Mouse (Mus musculus): Measurements from ENCODE around the gene Rab3ip.

DNA sequence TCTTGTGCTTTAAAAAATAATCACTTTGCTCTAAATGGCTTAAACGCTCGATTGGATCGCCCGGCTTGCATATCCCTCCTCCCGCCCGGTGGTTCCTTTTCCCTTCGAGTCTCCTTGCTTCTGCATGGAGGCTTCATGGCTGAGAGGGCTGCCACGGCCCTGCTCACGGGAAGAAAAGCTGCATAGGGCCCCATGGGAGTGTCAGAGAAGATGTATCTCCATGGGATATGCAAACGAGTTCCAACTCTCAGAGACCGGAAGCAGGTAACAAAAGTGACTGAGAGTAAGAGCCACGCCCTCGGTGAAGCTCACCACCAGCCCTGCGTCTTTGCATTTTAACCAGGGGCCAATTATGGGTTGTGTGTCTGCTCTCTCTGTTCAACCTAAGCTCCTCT is 78.6 kb downstream of the Rab3ip start:
- TF ChIP-seq CTCF (IDR thresholded peaks at IDR 0.05; ENCODE audit: extremely low read depth, insufficient read depth, insufficient read length, insufficient replicate concordance) (no peak), POLR2A (IDR thresholded peaks at IDR 0.05; ENCODE audit: low read depth, low read length) (no peak)

Measured in spleen, adult 2 months (tissue).